Mouse (Mus musculus) kidney, adult 8-10 months (tissue): ENCODE measurements around the gene Nr4a1.

Source experiments
- DNase-seq, 2 experiments: peaks; one replicate each; pipeline ENCODE4 v3.0.0; 2022

Gene Nr4a1

DNA sequence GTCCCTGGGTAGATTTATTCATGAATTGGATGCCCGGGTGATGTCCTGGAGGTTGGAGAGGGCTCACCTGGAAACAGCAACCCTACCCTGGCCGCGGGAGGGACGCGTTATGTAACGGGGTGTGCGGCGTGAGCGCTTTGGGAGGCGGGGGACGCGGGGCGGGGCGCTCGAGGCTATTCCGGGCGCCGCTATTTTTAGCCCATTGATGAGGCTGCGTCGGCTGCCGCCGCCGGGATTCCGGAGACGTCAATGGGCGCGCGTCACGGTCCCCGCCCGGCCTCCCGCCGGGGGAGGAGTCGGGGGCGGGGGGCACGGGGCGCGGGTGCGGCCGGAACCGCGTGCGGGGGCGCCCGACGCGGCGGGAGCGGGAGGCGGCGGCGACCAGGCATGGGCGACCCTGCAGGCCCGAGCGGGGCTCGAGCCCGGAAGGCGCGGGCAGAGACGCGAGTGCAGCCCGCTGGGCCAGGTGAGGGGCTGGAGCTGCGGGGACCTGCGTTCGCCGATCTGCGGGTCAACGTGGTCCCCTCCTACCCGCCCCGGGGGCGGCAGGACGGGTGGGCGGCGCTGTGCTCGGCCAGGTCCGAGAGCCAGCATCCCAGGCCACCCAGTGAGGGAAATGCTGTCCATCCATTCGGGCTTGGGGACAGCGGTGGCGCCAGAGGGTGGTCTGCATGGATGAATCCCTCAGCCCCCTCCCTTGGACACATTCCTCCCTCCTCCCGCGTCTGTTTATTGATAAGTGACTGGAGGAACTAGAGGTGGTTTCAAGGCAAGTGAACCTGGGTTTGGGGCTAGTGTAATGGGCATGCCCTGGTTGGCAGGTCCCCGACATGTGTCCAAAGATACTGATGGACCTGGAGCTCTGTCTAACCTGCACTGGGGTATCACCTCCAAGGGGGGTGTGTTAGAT is at the start of gene Nr4a1:
Nr4a1 (plus strand) TSS at position 384 of the 910 bp plus-strand sequence.
- peak; percentile 79 to 81 for DNase-seq

- DNase-seq: no peak
These were observed 49.3 kb upstream of the Nr4a1 start for GRCm38 (mm10) chr15:101204781-101205180.

GRCm38 (mm10) chr15:101210228-101210627 is 43.8 kb upstream of the Nr4a1 start:
- DNase-seq: peak in 1 of 2 experiments; percentile 64

- no peak for DNase-seq
These were observed 43.0 kb upstream of the Nr4a1 start for GRCm38 (mm10) chr15:101210998-101211613.

GRCm38 (mm10) chr15:101212435-101212834 is 41.6 kb upstream of the Nr4a1 start:
- DNase-seq: peak; percentile 87 to 88

GRCm38 (mm10) chr15:101215136-101215535 is 38.9 kb upstream of the Nr4a1 start:
- DNase-seq: no peak

GRCm38 (mm10) chr15:101216036-101216435 is 38.0 kb upstream of the Nr4a1 start:
- peak in 1 of 2 experiments; percentile 44 for DNase-seq

DNA sequence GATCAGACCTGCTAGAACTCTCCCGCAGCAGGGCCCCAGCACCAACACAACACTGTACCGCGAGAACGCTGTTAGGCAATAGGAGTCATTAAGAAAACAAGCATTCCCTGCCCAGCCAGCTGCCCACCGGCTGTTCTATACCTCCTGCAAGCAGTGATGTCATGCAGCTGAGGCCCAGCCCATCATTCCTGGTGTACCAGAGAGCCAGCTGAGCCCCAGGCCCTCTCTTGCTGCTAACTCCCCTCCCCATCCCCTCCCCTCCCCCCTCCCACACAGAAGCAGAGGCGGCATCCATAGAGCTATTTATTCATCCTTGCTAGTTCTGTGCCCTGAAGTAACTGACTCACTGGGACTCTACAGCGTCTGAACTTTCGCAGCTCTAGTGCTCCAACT is 33.2 kb upstream of the Nr4a1 start:
- DNase-seq: no peak

- peak; percentile 85 to 92 for DNase-seq
These were observed 32.6 kb upstream of the Nr4a1 start for GRCm38 (mm10) chr15:101221298-101222104.

- DNase-seq: no peak
These were observed 31.1 kb upstream of the Nr4a1 start for GRCm38 (mm10) chr15:101222897-101223482.

DNA sequence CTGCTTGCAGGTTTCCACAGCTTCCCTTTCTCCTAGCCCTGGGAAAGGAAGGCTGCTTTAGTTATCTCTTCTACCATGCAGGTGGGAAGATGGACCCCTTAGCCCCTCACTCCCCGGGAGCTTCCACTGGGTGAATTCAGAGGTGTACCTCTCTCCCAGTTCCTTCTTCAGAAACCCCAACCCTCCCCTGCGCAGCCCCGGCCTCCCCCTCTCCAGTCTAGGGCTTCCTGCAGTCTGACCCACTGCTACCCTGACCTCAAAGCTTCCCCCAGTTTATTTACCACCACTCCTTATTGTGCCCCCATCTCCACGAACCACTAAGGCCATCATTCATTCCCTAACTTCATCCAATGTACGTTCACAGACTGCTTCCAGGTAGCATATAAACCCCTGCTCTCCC is 30.5 kb upstream of the Nr4a1 start:
- DNase-seq: no peak

DNA sequence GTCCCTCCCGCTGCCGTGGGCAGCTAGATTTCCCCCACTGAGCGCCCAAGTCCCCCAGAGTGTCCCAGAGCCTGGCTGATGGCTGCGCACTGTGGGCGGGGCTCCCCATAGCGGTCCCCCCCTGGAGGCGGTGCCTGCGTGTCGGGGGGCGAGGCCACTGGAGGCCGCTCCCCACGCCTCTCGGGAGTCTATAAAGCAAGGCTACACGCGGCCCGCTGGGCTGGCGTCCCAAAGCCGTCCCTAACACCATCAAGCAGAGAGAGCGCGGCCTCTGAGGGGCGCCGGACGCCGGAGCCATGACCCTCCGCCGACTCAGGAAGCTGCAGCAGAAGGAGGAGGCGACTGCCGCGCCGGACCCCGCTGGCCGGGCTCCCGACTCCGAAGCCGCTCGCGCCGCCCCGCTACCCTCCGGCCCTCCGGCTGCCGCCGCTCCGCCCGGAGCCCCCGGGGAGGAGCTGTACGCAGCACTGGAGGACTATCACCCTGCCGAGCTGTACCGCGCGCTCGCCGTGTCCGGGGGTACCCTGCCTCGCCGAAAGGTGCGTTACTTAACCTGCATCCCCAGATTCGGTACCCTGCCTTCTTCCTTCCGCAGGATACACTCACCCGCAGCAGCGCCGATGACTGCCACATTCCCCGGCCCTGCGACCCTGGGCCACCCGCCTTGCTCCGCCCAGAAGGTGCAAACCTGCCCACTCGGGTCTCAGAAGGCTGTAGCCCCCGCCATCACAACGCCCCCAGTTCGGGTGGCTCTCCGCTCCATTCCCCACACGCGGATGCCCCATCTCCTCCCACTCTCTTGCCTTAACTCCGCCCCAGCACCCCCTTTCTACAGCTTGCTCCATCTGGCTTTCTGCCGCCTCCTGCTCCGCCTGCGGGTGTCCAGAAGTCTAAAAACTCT is 29.8 kb upstream of the Nr4a1 start, which contains the start of gene Grasp:
Grasp (plus strand) TSS at position 183 of the 901 bp plus-strand sequence.
- DNase-seq: peak; percentile 85 to 86

- peak in 1 of 2 experiments; percentile 35 for DNase-seq
These were observed 29.1 kb upstream of the Nr4a1 start for GRCm38 (mm10) chr15:101224977-101225376.

DNA sequence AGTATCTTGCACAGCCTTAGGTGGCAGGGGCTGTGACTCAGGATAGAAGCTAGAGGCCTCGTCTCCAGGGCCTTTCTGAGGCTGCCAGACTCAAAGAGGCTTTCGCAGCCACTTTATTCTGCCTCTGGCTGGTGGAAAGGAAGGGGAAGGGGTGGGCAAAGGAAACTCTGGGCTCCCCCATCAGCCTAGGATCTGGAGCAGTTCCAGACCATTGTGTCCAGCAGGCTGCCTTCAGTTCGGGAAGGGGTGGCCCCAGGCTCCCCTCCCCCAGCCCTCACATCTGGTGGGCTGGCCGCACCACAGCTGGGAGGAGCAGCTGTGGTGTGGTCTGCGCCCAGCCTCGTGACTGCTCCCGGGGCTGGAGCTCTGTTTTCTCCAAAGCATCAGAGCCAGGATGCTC is 26.1 kb upstream of the Nr4a1 start:
- DNase-seq: peak; percentile 62 to 68

- DNase-seq: peak; percentile 41 to 45
These were observed 25.0 kb upstream of the Nr4a1 start for GRCm38 (mm10) chr15:101228866-101229590.

DNA sequence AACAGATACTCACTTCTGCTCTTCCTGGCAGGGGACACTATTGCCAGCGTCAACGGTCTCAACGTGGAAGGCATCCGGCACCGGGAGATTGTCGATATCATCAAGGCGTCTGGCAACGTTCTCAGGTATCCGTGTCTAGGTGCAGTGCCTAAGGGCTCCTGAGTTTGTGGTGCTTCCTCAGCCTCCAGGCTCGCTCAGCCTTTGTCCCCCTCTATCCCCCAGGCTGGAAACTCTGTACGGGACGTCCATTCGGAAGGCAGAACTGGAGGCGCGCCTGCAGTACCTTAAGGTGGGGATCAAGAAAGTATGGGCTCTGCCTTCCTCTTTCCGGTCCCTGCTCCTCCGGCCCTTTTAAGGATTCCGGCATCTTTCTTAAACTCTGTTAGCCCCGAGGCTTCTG is 23.6 kb upstream of the Nr4a1 start:
- no peak for DNase-seq

DNA sequence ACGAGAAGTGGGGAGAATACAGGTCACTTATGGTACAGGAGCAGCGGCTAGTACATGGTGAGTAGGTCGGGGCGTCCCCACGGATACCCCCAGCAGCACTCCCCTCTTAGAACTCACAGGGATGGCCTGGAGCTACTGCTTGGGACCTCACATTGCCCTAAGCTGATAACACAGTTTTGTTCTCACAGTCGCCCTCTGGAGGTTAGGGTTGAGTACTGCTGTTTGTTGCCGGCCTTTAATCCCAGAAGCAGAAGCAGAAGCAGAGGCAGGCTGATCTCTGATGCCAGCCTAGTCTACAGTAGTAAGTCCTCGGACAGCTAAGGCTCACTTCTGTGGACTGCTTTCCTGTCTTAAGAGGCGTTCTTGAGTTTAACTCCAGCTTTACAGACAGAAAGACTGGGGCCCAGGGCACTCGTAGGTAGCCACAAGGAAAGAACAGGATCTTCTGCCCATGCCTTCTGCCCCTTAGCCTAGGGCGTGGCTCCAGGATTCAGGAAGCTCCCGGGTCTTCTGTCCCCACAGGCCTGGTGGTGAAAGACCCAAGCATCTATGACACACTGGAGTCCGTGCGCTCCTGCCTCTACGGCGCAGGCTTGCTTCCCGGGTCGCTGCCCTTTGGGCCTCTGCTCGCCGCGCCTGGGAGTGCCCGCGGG is 22.9 kb upstream of the Nr4a1 start:
- peak in 1 of 2 experiments; percentile 58 for DNase-seq

GRCm38 (mm10) chr15:101231648-101232180 is 22.4 kb upstream of the Nr4a1 start:
- no peak for DNase-seq

- no peak for DNase-seq
These were observed 21.5 kb upstream of the Nr4a1 start for GRCm38 (mm10) chr15:101232607-101233006.

DNA sequence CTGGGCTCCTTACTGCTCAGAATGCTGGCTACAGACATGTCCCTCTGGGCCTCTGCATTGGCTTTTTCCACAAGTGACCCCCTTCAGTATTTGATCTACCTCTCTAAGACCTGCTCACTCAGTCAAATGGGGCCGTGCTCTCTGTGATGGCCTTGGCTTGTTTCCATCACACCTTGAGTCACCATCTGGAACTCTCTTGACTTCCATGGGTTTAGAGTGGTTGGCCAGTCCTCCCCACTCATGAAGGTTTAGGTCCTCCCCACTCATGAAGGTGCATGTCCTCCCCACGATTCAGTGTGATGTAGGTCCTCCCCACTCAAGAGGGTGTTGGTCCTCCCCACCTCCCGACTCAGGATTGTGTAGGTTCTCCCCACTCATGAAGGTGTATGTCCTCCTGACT is 20.9 kb upstream of the Nr4a1 start:
- no peak for DNase-seq
